Mouse (Mus musculus) frontal cortex, adult 2 months (tissue): ENCODE measurements around the gene Abcg1. TPM values are rescaled to one million over a fixed set of nuclear protein-coding genes. Genes with fewer than 3 reads are reported as not detected.

Experiments
- DNase-seq, 2 experiments: peaks; one replicate each; pipeline ENCODE4 v3.0.0; 2022; ENCODE audit warnings: low spot score in 1 of 2; ENCODE audit errors: extremely low spot score in 1 of 2
- polyA plus RNA-seq: library from polyadenylated mRNA; depleted of rRNA; stranded (reverse); fragments of >200 nt; gene quantifications from 2 replicates; pipeline ENCODE4 v1.2.3, GENCODE M21; 2012

Gene Abcg1
- polyA plus RNA-seq, 1 experiment = 29.5 TPM

DNA sequence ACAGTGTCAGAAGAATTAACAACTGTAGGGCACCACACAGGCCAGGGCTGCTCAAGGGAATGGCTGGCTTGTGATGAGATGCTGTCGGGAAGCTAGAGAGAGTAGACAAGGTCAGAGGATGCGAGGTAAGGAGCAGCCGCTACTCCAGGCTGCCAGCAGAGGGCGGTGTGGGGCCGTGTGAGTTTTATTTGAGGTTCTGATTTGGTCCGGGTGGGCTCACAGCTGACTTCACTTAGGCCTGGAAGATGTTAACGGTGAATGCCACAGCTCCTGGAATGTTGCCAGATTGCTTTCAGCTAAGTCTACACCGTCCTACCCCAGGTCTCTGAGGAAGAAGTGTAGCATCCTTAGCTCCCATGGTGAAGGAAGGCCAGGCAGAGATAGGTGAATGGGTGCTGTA is 64.5 kb downstream of the Abcg1 start:
- DNase-seq = peak in 1 of 2 experiments; percentile 59

DNA sequence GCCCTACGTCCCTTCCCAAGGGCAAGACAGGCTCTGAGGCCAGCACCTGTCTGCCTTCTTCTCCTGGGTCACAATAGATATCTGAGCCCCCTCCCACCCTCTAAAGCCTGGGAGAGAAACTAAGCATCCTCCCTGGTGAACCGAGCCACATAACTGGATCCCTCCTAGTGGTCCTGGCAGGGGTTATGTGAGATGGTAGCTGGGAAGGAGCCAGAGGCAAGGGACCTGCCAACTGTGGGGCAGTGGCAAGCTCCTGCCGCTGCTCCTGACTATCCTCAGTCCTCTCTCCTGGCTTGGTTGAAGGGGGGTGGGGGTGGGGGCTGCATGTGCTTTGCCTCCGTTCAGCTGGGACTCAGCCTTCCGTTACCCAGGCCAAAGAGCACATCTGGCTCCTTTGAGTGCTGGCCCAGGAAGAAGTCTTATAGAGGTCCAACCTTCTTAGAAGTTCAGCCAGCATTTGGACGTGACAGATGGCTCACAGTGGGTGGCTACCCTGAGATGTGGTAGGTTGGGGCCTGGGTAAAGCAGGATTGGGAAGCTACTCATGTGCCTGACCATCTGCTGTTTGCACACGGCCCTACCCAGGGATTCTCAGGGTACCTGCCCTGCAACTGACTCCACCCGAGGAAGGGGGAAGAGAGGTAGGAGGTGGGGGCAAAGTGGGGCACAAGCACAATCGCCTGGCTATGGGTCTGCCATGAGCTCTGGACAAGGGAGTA is 68.2 kb downstream of the Abcg1 start:
- DNase-seq = peak in 1 of 2 experiments; percentile 50

DNA sequence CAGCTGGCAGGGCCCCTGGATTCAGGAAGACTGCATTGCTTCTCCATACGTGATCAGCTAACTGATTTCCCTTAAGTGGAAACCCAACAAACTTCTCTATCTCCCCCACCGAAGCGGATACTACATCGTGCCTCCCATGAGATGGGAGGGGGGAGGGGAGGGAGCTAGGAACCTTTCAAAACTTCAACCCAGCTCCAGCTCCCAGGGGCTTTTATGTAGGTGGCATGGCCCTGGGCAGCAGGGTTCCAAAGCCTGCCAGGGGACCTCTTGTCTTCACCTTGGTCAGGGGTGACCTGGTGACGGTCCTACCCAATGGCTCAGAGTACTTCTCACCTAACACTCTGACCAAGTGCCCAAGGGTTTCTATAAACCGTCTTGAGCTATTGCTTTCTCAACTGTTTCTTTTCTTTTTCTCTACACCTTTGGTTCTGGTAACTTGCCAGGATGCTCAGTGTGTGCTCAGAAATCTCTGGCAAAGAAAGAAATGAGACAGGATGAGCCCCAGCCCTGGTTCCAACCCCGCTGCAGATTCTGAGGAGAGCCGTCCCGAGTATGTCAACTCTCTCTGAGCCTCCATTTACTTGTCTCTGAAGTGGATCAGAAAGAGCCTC is 71.3 kb downstream of the Abcg1 start:
- no peak for DNase-seq

DNA sequence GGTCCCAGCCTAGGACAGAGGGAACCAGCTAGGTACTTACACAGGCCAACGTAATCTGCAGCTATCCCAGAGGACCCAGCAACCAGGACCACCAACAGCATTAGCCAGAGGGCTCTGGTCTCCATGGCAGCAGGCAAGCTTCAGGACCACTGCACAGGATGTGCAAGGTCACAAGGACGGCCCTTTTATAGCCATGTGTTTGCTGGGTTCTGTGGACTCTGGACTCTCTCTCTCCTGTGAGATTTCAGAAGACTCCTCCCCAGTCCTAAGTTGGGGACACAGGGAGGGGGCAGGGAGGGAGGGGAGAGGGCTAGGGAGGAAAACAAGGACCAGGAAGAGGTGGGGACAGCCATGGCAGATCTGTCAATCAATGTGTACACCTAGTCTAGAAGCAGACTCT is 72.0 kb downstream of the Abcg1 start, which contains the start of gene Tff3:
Gene Tff3, minus strand, starts transcription at position 195 of the 400 bp plus-strand sequence.
- no peak for DNase-seq

DNA sequence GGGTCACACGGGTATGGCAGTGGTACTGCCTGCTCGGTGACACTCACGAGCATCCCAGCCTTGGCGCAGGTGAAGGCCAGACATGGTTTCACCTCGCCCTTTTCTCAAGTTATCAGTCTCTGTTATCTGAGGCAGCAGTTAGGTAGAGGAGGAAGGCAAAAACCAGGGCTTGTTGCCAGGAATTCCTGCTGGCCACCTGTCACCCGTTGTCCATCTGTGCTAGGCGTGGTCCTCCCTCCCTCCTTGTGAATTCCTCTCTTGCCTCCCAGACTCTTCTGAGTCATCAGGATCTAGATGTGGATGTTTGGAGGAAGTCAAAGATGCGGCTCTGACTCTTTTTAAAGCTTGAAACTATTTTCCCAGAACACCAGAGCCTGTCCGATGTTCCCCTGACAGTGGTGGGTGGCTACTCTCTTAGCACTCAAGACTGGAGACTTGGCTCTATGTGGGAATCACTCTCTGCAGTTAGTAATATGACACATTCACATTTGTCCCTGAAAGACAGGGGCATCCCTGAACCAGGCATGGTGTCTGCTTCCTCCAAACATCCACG is 73.9 kb downstream of the Abcg1 start:
- DNase-seq = peak in 1 of 2 experiments; percentile 53

DNA sequence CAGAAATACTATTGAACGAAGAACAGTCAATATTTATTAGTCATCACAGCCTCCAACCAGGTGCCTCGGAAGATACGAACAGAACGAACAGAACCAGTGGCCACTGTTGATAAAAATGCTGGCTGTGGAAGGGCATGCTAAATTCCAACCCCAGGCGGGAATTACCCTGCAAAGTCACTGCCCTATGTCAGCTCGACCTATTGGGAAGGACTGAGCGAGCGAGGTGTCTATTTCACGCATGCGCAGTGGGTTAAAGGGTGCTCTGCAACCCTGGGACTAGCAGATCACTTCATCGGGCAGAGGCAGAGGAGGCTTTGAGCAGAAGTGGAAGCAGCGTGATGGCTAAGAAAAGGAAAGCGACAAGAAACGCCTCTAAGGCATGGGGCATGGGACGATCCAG is 76.3 kb downstream of the Abcg1 start:
- DNase-seq = no peak

DNA sequence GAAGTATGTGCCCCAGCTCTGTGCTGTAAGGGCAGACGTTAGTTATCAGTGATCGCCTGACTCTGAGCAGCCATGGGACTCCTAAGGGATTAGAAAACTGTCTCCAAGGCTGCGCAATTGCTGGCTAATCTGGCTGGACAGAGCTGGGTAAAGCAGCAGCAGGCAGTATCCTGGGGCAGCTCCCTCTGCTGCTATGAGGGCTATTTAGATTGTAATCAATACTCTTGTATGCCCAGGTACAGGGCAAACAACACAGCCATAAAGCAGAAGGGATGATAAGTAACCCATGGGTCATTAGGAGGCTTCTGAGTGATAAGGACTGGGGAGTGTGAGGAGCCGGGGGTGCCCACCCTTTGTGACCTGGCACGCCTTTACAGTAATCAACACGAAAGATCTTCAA is 77.4 kb downstream of the Abcg1 start:
- DNase-seq = no peak

DNA sequence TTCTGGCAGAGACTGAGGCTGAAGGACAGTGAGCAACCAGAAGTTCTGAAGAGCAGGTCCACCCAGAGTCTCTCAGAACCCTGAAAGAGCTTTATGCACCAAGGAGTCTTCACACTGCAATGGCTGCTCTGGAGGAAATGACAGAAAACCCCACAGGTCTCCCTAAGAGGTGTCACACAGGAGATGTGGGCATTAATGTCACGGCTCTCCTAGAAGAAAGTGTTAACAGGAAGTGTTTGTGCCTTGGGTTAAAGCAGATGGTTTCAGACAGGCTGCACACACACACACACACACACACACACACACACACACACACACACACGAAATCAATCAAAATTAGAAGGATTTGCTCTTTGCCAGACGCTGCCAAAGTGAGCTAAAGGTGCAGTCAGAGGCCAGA is 78.8 kb downstream of the Abcg1 start:
- DNase-seq = no peak

DNA sequence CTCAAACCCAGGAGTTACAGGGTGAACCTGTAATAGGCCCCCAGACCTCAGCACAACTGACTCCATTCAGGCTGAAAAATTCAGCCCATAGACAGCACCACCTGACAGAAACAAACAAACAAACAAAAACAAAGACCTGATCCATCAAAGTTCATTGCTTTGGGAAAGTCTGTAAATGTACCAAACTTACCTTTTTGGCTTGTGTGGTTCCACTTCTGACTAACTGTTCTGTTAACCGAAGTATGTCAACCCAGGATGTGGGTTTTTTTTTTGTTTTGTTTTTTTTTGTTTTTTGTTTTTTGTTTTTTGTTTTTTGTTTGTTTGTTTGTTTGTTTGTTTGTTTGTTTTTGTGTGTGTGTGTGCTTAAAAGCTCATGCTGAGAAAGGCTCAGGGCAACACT is 79.3 kb downstream of the Abcg1 start:
- DNase-seq = no peak

DNA sequence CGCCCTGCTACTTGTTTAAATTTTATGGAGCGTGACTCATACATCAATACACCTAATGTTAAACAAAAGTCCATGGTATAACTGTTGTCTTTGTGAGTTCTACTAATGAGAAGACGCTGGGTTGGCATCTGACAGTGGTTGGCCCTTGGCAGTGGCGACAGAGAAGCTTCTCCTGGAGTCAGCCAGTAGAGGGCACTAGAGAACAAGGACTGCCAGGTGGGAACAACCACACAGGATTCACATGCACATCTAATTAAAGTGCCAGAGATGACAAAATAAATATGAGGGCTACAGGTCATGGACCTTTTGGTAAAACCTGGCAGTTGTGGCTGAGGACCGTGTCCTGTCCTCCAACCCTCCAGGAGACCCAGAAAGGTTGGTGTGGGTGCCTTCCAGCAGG is 80.9 kb downstream of the Abcg1 start:
- peak in 1 of 2 experiments; percentile 87 for DNase-seq

DNA sequence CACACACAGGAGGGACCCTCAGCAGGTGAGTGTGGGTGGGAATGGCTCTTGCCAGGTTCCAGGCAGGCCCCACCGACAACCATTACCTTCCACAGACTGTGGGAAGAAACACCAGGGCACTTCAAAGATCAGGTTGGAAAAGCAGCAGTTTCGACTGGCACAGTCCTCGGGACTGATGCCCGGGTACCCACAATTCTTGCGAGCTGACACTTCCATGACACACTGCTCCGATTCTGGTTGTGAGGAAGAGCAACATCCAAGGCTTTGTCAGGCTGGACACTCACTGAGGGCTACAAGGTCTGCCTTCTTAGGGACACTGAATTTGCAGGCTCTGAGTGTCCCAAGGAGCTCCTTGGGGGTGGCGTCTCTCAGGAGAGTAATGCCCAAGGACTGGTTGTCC is 84.6 kb downstream of the Abcg1 start:
- DNase-seq = no peak

DNA sequence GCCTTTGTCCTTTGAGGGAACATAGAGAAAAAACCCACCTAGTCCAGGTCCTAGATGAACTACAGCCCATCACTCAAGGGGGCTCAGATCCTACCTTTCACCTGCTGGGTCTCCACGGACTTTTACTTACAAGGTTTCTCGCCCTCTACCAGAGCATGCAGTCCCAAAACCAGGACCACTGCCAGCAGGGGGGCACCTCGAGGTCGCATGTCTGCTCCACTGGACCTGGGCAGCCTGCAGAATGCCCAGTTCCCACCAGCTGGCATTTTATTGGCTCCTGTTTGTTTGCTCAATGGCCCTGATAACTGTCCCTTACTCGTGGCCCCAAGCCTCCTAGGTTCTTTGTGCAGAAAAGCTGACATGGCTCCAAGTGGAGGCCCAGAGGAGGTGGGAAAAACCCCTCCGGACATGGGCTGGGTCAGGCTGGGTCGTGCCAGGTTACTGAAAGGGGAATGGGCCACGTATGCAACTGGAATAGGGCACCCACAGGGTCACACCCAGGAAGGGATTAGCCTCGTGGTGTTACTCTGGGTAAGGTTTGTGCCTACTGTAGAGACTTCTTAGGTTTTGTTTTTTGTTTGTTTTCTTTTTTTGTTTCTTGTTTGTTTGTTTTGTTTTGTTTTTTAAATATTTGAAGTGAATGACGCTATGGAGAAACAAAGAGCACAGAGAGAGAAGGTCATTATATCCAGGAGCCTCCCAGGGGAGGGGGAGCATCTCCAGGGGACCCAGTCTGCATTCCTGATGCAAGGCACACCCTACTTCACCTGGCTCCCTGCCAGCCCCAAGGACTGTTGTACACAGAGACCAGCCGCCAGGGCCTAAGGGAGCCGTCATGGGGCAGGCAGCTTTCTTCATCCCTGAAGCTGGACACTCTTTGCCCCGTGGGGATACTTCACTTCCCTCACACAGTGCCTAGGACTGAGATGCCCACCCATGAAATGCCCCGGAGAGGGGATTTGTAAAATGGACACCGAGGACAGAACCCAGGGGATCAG is 86.9 kb downstream of the Abcg1 start, which contains the start of gene Tff2:
Gene Tff2, minus strand, starts transcription at position 243 of the 998 bp plus-strand sequence.
- DNase-seq = no peak

DNA sequence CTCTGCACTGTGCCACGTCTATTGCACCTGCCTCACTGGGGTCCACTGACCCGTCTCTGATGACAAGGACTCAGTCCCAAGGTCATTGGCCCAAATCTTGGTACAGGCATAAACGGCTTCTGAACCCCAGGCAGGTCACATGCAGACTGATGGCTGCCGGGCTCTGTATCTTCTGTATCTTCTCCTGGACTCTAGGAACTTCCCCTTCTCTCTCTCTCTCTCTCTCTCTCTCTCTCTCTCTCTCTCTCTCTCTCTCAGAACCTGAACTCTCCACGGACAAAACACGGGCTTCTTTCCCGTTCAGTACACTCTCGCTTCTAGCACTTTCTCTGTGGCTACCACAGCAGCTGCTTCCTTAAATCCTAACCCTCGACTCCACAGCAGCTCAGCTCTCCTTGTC is 88.5 kb downstream of the Abcg1 start:
- DNase-seq = no peak

DNA sequence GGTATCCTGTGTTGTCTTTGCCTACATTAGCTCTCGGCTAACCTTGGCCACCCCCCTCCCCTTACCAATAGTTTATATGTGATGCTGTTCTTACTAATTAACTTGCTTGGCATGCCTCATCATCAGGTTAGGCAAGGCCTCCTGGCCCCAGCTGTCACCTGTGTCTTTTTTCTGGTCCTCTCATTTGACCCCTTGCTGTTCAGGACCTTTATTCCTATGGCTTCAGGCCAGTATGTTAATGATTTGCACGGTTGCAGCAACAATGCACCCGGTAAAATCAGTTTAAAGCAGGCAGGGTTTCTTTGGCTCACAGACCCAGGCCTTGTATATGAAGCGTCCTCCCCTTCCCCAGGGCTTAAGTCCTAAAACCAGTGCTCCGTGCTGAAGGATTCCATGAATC is 95.0 kb downstream of the Abcg1 start:
- no peak for DNase-seq

DNA sequence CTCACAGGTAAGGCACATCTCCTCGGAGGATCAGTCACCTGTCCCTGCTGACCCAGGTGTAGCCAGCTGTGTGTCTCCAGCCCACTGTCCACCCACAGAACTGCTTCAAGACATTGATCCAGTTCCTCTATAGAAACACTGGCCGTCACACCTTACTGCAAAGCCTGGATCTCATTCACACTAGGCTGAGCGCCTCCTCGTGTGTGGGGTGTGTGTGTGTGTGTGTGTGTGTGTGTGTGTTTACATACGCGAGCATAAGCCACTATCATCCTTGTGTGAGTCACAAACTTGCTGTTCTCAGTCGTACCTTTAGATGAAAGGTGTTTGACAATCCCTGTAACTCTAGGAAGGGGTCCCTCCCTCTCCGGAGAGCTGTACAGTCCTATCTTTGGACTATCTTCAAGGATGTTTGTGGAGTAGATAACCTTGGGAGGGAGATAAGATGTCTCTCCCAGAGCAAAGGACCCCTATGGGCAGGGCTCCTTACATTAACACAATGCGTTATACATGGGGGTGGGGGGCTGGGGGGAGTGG is 95.6 kb downstream of the Abcg1 start:
- no peak for DNase-seq

DNA sequence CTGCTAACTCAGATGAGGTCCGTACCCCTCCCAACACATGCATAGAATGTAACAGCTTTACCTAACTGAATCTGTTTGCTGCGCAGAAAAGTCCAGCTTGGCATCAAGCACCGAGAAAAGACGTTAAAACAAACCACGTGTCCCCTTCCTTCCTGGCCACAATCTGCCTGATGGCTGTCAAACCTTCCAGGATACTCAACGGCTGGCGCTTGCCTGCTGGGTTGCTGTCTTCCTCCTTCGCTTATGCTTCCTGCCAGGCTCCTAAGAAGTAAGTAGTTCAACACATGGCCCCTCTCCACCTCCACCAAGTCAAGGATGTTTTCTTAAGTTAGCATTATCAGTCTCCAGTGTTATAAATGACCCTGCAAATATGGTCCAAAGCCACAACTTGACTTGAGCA is 96.3 kb downstream of the Abcg1 start:
- no peak for DNase-seq

DNA sequence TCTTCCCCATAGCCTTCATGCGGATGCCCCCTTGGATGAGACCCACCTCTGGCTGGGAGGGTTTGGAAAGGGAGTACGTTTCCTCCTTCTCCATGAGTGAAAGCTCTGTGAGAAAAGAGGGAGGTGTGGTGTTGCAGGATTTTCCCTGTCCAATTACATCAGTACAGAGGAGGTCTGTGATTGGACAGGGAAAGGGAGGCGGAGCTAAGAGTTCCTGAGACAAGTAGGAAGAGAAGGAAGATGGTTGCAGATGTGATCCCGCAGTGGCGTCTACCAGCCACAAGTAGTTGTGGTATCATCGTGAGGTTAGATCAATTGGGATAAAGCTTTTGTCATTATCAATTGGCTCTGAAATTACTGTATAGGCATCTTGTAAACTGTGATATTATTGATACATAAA is 100.4 kb downstream of the Abcg1 start:
- DNase-seq = no peak

DNA sequence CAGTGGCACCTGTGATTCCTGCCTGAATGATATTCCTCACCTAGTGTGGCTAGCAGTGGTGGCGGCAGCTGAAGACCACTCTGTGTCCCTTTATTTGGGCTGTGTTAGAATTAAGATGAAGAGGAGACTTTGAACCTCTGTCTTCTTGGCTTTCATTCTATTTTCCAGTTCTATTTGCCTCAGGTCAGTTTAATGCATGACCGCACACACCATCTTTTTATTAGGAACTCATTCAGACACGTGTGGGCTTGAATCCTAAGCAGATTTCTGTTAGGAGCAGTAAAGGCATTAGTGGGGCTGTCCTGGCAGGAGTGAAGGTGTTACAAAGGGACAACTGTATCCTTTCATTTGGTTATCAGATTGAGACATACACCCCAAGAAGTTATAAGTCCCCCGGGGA is 102.8 kb downstream of the Abcg1 start:
- DNase-seq = no peak

DNA sequence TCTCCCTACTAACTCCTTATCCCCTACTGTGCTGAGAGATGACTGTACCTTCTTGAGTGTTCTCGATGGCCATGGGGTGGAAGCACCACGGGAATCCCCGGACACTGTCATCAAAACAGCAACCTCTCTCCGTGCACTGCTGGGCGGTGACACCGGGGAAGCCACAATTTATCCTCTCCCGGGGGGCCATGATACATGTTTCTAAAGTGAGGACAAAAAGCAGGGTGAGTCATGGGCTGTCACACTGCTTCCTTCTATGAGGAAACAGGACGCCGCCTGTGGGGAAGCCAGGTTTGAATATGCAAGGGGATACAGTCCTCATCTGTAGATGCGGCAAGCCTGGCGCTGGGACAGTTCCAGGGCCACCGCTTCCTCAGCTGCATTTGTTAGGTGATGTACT is 105.1 kb downstream of the Abcg1 start:
- DNase-seq = no peak

DNA sequence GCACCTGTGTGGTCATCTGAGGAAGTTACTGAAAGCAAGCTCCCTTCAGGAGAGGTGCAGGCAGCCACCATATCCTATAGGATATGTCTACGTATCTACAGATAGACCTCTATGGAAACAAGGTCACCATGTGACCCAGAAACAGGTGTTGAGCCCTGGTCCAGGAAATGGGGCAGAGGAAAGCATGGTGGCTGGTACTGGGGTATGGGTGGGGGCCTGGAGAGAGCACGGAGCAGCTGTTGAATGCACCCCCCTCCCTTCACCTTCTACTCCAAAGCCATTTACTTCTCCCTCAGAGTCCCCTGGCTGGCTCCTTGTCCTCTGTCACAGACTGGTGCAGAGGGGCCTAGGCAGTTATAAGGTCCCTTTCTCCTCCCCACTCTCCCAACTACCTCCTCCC is 106.3 kb downstream of the Abcg1 start:
- no peak for DNase-seq

DNA sequence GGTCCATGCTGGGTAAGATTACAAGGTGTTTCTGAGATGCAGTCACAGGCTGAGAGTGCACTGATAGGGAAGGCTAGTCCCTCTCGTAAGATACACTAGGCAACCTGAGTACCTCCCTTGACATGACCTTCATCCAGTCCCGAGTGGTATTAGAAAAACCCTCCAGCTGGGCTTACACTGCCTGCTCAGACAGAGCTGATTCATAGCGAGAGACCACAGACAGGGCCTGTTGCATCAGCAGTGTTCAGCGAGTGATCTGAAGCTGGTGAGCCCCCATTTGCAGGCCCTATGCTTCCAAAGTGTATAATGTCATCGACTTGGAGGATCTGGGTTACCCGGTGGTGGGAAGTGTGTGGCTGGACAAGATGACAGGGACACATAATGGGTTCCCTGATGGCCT is 107.7 kb downstream of the Abcg1 start, which contains the start of gene Tff1:
Gene Tff1, minus strand, starts transcription at position 151 of the 400 bp plus-strand sequence.
- no peak for DNase-seq
